In the genomic region with DNA sequence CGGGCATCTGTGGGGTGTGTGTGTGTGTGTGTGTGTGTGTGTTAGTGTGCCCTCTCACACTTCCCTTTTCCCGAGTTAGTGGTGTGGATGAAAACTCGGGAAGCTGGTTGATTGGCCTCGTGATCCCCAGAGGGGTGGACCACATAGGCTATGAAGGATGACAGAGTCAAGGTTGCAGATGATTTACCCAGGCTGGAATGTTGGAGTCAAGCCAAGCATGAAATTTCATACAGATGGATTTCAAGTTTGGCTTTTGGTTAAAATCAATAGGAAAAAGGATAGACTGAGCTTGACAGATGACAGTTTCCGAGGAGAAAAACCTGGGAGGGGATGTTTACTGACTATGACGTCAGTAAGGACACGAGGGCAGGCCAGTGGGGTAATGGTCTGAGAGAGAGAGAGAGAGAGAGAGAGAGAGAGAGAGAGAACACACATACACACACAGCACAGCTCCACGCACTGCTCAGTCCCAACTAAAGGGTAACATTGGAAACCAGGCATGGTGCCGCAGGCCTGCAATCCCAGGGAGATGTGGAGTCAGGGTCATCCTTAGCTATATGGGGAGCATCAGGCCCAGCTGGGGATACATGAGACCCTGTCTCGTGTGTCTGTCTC, we compare ENCODE assay signal across 9 mouse cellular contexts. TPM values are rescaled to one million over a fixed set of nuclear protein-coding genes. Genes with fewer than 3 reads are reported as not detected.
DNase-seq lines count a peak whose midpoint lies in the region; ATAC-seq lines count a peak whose summit lies in the region.
"Had no signal": no experiment of that assay in that cellular context is flagged by ENCODE, and none has a peak within 500 bp of the region (broad histone marks: within the 10 kb centered on the region; RNA-seq: fewer than 3 reads in every experiment).

No protein-coding gene starts in this region.

- no peak overlapping the region for H3K9ac ChIP-seq in intestine, embryonic 14.5 days (ENCODE audit: low read length)
- no peak overlapping the region for H3K9ac ChIP-seq in intestine, embryonic 16.5 days (ENCODE audit: low read depth, low read length)
- H3K9ac ChIP-seq: heart, embryonic 13.5 days had no signal

- H3K4me3 ChIP-seq in intestine, embryonic 14.5 days (ENCODE audit: low read depth, low read length) = no peak overlapping the region
- H3K4me3 ChIP-seq in intestine, embryonic 16.5 days (ENCODE audit: low read length) = no peak overlapping the region
- H3K4me3 ChIP-seq: heart, embryonic 13.5 days had no signal

- ATAC-seq in intestine, embryonic 14.5 days (replicated peaks; ENCODE audit: low FRiP score, low TSS enrichment, low read depth) = no peak
- no peak for ATAC-seq in intestine, embryonic 16.5 days

- peaks cover 11% of the 10 kb centered on the region for H3K4me1 ChIP-seq in intestine, embryonic 14.5 days (replicated peaks; ENCODE audit: control insufficient read depth, insufficient read depth, low read length)
- peaks cover 13% of the 10 kb centered on the region for H3K4me1 ChIP-seq in intestine, embryonic 16.5 days (ENCODE audit: control insufficient read depth, insufficient read depth, low read length)

- no peak for DNase-seq in intestine, embryonic 14.5 days (ENCODE audit: low spot score)
- DNase-seq in retina, postnatal 1 day = peak; percentile 51
- DNase-seq in retina, embryonic 14.5 days (ENCODE audit: low spot score) = no peak
- peak; percentile 75 for DNase-seq in fibroblast of lung, adult 2 months (ENCODE audit: low read depth)
- DNase-seq in testis, postnatal 10 days (ENCODE audit: low spot score) = no peak
- no peak for DNase-seq in urinary bladder, postnatal 25 days (ENCODE audit: low spot score)
- DNase-seq: lung, postnatal 14 days had no signal

- H3K36me3 ChIP-seq in intestine, embryonic 14.5 days (ENCODE audit: control insufficient read depth, insufficient read depth, low read length) = no peaks in the 10 kb centered on the region
- 0 out of 2 replicates have a peak, but pooled peaks cover 4% of the 10 kb centered on the region for H3K36me3 ChIP-seq in intestine, embryonic 16.5 days (ENCODE audit: control insufficient read depth, insufficient read depth, low read length)
- H3K36me3 ChIP-seq: heart, embryonic 13.5 days had no signal

- H3K9me3 ChIP-seq in intestine, embryonic 14.5 days (ENCODE audit: control insufficient read depth, low read length) = no peaks in the 10 kb centered on the region
- no peaks in the 10 kb centered on the region for H3K9me3 ChIP-seq in intestine, embryonic 16.5 days (ENCODE audit: control insufficient read depth, low read length)
- H3K9me3 ChIP-seq: heart, embryonic 13.5 days had no signal

- H3K27ac ChIP-seq in intestine, embryonic 14.5 days (ENCODE audit: low read depth) = peak overlapping the region; percentile 24
- no peak overlapping the region; the same call in 1 of the 2 replicates for H3K27ac ChIP-seq in intestine, embryonic 16.5 days (ENCODE audit: low read length)
- H3K27ac ChIP-seq: heart, embryonic 13.5 days had no signal

- H3K4me2 ChIP-seq in intestine, embryonic 14.5 days (ENCODE audit: low read length) = no peak overlapping the region
- H3K4me2 ChIP-seq in intestine, embryonic 16.5 days (ENCODE audit: low read depth, low read length) = no peak overlapping the region
- H3K4me2 ChIP-seq: heart, embryonic 13.5 days had no signal

- 28% methylated on average over 10 of the region's 10 CpGs for WGBS in intestine, embryonic 14.5 days
- WGBS in intestine, embryonic 16.5 days = 37% methylated on average over 10 of the region's 10 CpGs

- H3K27me3 ChIP-seq in intestine, embryonic 14.5 days (replicated peaks; ENCODE audit: control insufficient read depth, insufficient read depth, low read length) = no peaks in the 10 kb centered on the region
- H3K27me3 ChIP-seq in intestine, embryonic 16.5 days (replicated peaks; ENCODE audit: control insufficient read depth, insufficient read depth, low read length) = no peaks in the 10 kb centered on the region
- H3K27me3 ChIP-seq: heart, embryonic 13.5 days had no signal

RNA-seq across cellular contexts. Expression of a gene that starts 12.4 kb away (rescaled TPM):
- 17.7 and 19.9 TPM in 2 replicates for polyA plus RNA-seq in intestine, embryonic 14.5 days (2014; fragmentation: Nextera tagmentation; extraction: Ambion mirVana)
- polyA plus RNA-seq in intestine, embryonic 16.5 days (2015; fragmentation: Nextera tagmentation; extraction: Ambion mirVana) = 39.1 and 48.3 TPM in 2 replicates

RNA-seq across cellular contexts. Expression of a gene that starts 19.4 kb away (rescaled TPM):
- 1,083 and 1,275 TPM in 2 replicates for polyA plus RNA-seq in intestine, embryonic 14.5 days (2014; fragmentation: Nextera tagmentation; extraction: Ambion mirVana)
- 894 and 926 TPM in 2 replicates for polyA plus RNA-seq in intestine, embryonic 16.5 days (2015; fragmentation: Nextera tagmentation; extraction: Ambion mirVana)

RNA-seq across cellular contexts. Expression of a gene that starts 39.5 kb away (rescaled TPM):
- polyA plus RNA-seq in intestine, embryonic 14.5 days (2014; fragmentation: Nextera tagmentation; extraction: Ambion mirVana) = 0.14 and 0.24 TPM in 2 replicates
- polyA plus RNA-seq in intestine, embryonic 16.5 days (2015; fragmentation: Nextera tagmentation; extraction: Ambion mirVana) = 0.39 and 0.50 TPM in 2 replicates

Comparison
In these comparisons a context has a peak if more than half of its experiments do, and no peak if none do; other contexts are left out.
1. DNase-seq: peak in retina, postnatal 1 day (single experiment) and fibroblast of lung, adult 2 months (single experiment); none in intestine, embryonic 14.5 days (single experiment), retina, embryonic 14.5 days (single experiment), testis, postnatal 10 days (single experiment) and urinary bladder, postnatal 25 days (single experiment).